Mouse (Mus musculus) lung, postnatal 0 days (tissue): Measurements from ENCODE around the gene Adora3. TPM values are rescaled to one million over a fixed set of nuclear protein-coding genes. Genes with fewer than 3 reads are reported as not detected.

Experiments used
- ATAC-seq: fragments of 200-750 bp; cut with Nextera tagmentation; 2 replicates; pipeline ENCODE4 v1.8.0; 2017; ENCODE audit warnings: moderate library complexity
- DNase-seq: peaks from one replicate; pipeline ENCODE4 v3.0.0-alpha.2; 2016; ENCODE audit warnings: low spot score
- H3K27ac ChIP-seq: fragments of 300-500 bp; sonication (generic); 2 replicates; pipeline ENCODE4 v1.5.1; 2014; ENCODE audit warnings: antibody characterized with exemption, mild to moderate bottlenecking, low read length, mixed read lengths
- H3K27me3 ChIP-seq: fragments of 300-500 bp; sonication (generic); replicated peaks from 2 replicates; pipeline ENCODE4 v1.6.1; 2014; ENCODE audit warnings: low read length, mixed read lengths; ENCODE audit not compliant: insufficient read depth
- H3K36me3 ChIP-seq: fragments of 300-500 bp; sonication (generic); 2 replicates; pipeline ENCODE4 v1.6.1; 2014; ENCODE audit warnings: low read length, mixed read lengths; ENCODE audit not compliant: insufficient read depth
- H3K4me1 ChIP-seq: fragments of 300-500 bp; sonication (generic); 2 replicates; pipeline ENCODE4 v1.6.1; 2014; ENCODE audit warnings: antibody characterized with exemption, low read depth, low read length, mixed read lengths; ENCODE audit not compliant: insufficient read depth
- H3K4me2 ChIP-seq: fragments of 300-500 bp; sonication (generic); replicated peaks from 2 replicates; pipeline ENCODE4 v1.6.1; 2014; ENCODE audit warnings: low read depth, mild to moderate bottlenecking, low read length, moderate library complexity, mixed read lengths
- H3K4me3 ChIP-seq: fragments of 300-500 bp; sonication (generic); 2 replicates; pipeline ENCODE4 v1.5.1; 2014; ENCODE audit warnings: low read depth, low read length
- H3K9ac ChIP-seq: fragments of 300-500 bp; sonication (generic); replicated peaks from 2 replicates; pipeline ENCODE4 v1.6.1; 2014; ENCODE audit warnings: low read depth, mild to moderate bottlenecking
- H3K9me3 ChIP-seq: fragments of 300-500 bp; sonication (generic); 2 replicates; pipeline ENCODE4 v1.6.1; 2016; ENCODE audit warnings: low read length, mixed read lengths
- CTCF ChIP-seq: IDR thresholded peaks from 2 replicates; pipeline ENCODE4 v1.5.1; 2016; ENCODE audit warnings: antibody characterized with exemption, mild to moderate bottlenecking
- EP300 ChIP-seq: IDR thresholded peaks from 2 replicates; pipeline ENCODE4 v1.6.1; 2016; ENCODE audit warnings: antibody characterized with exemption, mild to moderate bottlenecking, control low read depth
- WGBS: fragments of 180-500 bp; shearing (Covaris S2); extraction: QIAGEN DNeasy Blood & Tissue Kit; methylation state at CpG from one replicate; pipeline ENCODE4 v1.1.7; 2014; 5-methylcytosine and 5-hydroxymethylcytosine counted together
- polyA plus RNA-seq: library from polyadenylated mRNA; unstranded; fragments of >200 nt; fragmentation: Nextera tagmentation; extraction: Ambion mirVana; gene quantifications from 2 replicates; pipeline ENCODE4 v1.2.1, GENCODE M21; 2015

The Adora3 gene
- polyA plus RNA-seq, 1 experiment from 2014 or later: 0.82 TPM

DNA sequence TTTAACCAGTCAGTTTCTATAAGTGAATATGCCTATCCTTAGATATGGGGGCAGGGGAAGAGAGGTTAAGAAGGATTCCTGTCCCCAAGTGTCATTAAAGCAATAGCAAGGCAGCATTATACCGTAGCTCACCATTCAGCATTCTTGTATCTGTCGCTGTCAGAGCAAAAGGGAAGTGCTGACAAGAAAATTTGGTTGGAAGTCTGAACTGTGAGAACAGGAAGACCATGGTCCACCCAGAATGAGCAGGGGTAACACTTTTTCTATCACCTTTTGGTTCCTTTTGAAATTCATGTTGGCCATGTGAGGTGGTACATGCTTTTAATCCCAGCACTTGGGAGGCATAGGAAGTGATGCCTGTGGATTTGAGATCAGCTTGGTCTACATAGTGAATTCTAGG lies 60.4 kb downstream of the Adora3 start:
- WGBS: 75% methylated on average over 2 of the region's 2 CpGs
- Histone ChIP-seq H3K4me1 (peaks cover 5% of the 10 kb centered on the region; the same call in 1 of the 2 replicates), H3K9ac (no peak overlapping the region), H3K4me2 (0 out of 2 replicates have a peak overlapping the region, but pooled peaks have one; percentile 1), H3K36me3 (no peaks in the 10 kb centered on the region), H3K9me3 (no peaks in the 10 kb centered on the region), H3K4me3 (no peak overlapping the region), H3K27me3 (no peaks in the 10 kb centered on the region), H3K27ac (no peak overlapping the region)
- DNase-seq: no peak
- ATAC-seq: no peak
- TF ChIP-seq EP300 (no peak), CTCF (no peak)

- Histone ChIP-seq H3K9me3 (no peaks in the 10 kb centered on the region), H3K4me2 (no peak within 1 kb of the TSS), H3K4me1 (peaks cover 5% of the 10 kb centered on the region; the same call in 1 of the 2 replicates), H3K27ac (no peak within 1 kb of the TSS), H3K9ac (no peak within 1 kb of the TSS), H3K4me3 (no peak within 1 kb of the TSS), H3K36me3 (no peaks in the 10 kb centered on the region), H3K27me3 (no peaks in the 10 kb centered on the region)
- ATAC-seq: peak; percentile 44; the same call in 1 of the 2 replicates
- TF ChIP-seq CTCF: no peak
- TF ChIP-seq EP300: no peak
- peak; percentile 52 for DNase-seq
- WGBS: 55% methylated on average over 8 of the region's 8 CpGs
Observed at GRCm38 (mm10) chr3:105932240-105933071, 61.8 kb downstream of the Adora3 start, which contains the start of gene I830077J02Rik. I830077J02Rik (minus strand) TSS chr3:105932664.

GRCm38 (mm10) chr3:105933926-105934325 lies 63.3 kb downstream of the Adora3 start:
- Histone ChIP-seq H3K4me2 (no peak overlapping the region), H3K9me3 (no peaks in the 10 kb centered on the region), H3K4me1 (peaks cover 5% of the 10 kb centered on the region; the same call in 1 of the 2 replicates), H3K36me3 (no peaks in the 10 kb centered on the region), H3K27me3 (no peaks in the 10 kb centered on the region), H3K27ac (no peak overlapping the region), H3K9ac (no peak overlapping the region), H3K4me3 (no peak overlapping the region)
- ATAC-seq (no peak), DNase-seq (no peak)
- no peak for TF ChIP-seq EP300
- no peak for TF ChIP-seq CTCF
- 88% methylated on average over 6 of the region's 6 CpGs for WGBS

- Histone ChIP-seq H3K4me3 (no peak overlapping the region), H3K4me2 (no peak overlapping the region), H3K27me3 (no peaks in the 10 kb centered on the region), H3K36me3 (no peaks in the 10 kb centered on the region), H3K4me1 (peaks cover 5% of the 10 kb centered on the region; the same call in 1 of the 2 replicates), H3K9me3 (no peaks in the 10 kb centered on the region), H3K9ac (no peak overlapping the region), H3K27ac (peak overlapping the region; percentile 26; the same call in 1 of the 2 replicates)
- DNase-seq: peak; percentile 64
- TF ChIP-seq EP300 (no peak), CTCF (no peak)
- ATAC-seq: peak; percentile 59
- WGBS: 38% methylated on average over 5 of the region's 5 CpGs
Observed at GRCm38 (mm10) chr3:105935033-105935432, 64.4 kb downstream of the Adora3 start.

GRCm38 (mm10) chr3:105936111-105936510 lies 65.5 kb downstream of the Adora3 start:
- Histone ChIP-seq H3K4me1 (peaks cover 5% of the 10 kb centered on the region; the same call in 1 of the 2 replicates), H3K4me3 (no peak overlapping the region), H3K4me2 (no peak overlapping the region), H3K27me3 (no peaks in the 10 kb centered on the region), H3K9me3 (no peaks in the 10 kb centered on the region), H3K36me3 (peaks cover 5% of the 10 kb centered on the region; the same call in 1 of the 2 replicates), H3K27ac (no peak overlapping the region), H3K9ac (no peak overlapping the region)
- no peak for TF ChIP-seq EP300
- TF ChIP-seq CTCF: no peak
- 76% methylated on average over 4 of the region's 4 CpGs for WGBS
- DNase-seq (no peak), ATAC-seq (no peak)

DNA sequence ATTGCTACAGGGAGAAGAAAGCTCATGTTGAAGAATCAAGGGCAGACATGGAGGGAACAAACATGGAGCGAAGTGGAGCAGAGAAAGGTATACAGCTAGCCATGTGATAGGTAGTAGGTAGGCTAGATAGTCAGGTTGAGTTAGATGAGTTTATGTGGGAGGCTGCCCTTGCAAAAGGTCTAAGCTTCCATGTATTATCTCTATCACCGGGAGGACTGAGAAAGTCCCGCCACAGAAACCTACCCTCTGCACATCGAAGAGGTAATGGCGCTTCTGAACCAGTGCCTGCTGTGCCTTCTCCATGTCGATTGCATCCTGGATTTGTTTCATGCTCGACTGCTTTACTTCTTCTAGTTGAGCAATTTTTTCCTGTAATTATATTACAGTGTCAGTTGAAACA lies 80.7 kb downstream of the Adora3 start:
- no peak for DNase-seq
- Histone ChIP-seq H3K27ac (no peak overlapping the region), H3K27me3 (no peaks in the 10 kb centered on the region), H3K4me1 (no peaks in the 10 kb centered on the region), H3K4me3 (no peak overlapping the region), H3K9me3 (no peaks in the 10 kb centered on the region), H3K9ac (no peak overlapping the region), H3K4me2 (no peak overlapping the region), H3K36me3 (peaks cover 23% of the 10 kb centered on the region; the same call in 1 of the 2 replicates)
- 93% methylated on average over 7 of the region's 7 CpGs for WGBS
- no peak for ATAC-seq
- TF ChIP-seq EP300: no peak
